Mouse (Mus musculus): Measurements from ENCODE around the gene Prss34. TPM values are rescaled to one million over a fixed set of nuclear protein-coding genes. Genes with fewer than 3 reads are reported as not detected.

Prss34 gene
- total RNA-seq (2021): not detected

- no peak for DNase-seq (ENCODE audit: low spot score in 2 of 2)
- intact Hi-C loops (cut with DNase I): no loop called here
These were observed at the start of gene Prss34 for GRCm38 (mm10) chr17:25298094-25298493. TSS of gene Prss34 (plus strand) at chr17:25298394.

GRCm38 (mm10) chr17:25250181-25250835 lies 47.9 kb upstream of the Prss34 start:
- DNase-seq (ENCODE audit: low spot score in 2 of 2): no peak
- intact Hi-C loops (cut with DNase I): no loop called here

GRCm38 (mm10) chr17:25252643-25253042 lies 45.6 kb upstream of the Prss34 start:
- no peak for DNase-seq (ENCODE audit: low spot score in 2 of 2)
- intact Hi-C loops (cut with DNase I): no loop called here

- intact Hi-C loops (cut with DNase I): no loop called here
- DNase-seq (ENCODE audit: low spot score in 2 of 2): peak in 1 of 2 experiments; percentile 47
These were observed 44.4 kb upstream of the Prss34 start for GRCm38 (mm10) chr17:25253760-25254159.

GRCm38 (mm10) chr17:25255110-25255509 lies 43.1 kb upstream of the Prss34 start:
- no peak for DNase-seq (ENCODE audit: low spot score in 2 of 2)
- intact Hi-C loops (cut with DNase I): no loop called here

GRCm38 (mm10) chr17:25256140-25256754 lies 41.9 kb upstream of the Prss34 start, which contains the start of gene Baiap3:
TSS of gene Baiap3 (minus strand) at chr17:25256364.
- DNase-seq (ENCODE audit: low spot score in 2 of 2): no peak
- intact Hi-C loops (cut with DNase I): no loop called here

GRCm38 (mm10) chr17:25257804-25258261 lies 40.4 kb upstream of the Prss34 start:
- intact Hi-C loops (cut with DNase I): no loop called here

GRCm38 (mm10) chr17:25264453-25264852 lies 33.7 kb upstream of the Prss34 start:
- peak in 1 of 2 experiments; percentile 59 for DNase-seq (ENCODE audit: low spot score in 2 of 2)
- intact Hi-C loops (cut with DNase I): no loop called here

More at GRCm38 (mm10) chr17:25257804-25258261, 40.4 kb upstream of the Prss34 start:
- DNase-seq (ENCODE audit: low spot score in 2 of 2): no peak

GRCm38 (mm10) chr17:25270795-25271335 lies 27.3 kb upstream of the Prss34 start:
- DNase-seq (ENCODE audit: low spot score in 2 of 2): no peak
- intact Hi-C loops (cut with DNase I): no loop called here

GRCm38 (mm10) chr17:25272326-25272725 lies 25.9 kb upstream of the Prss34 start:
- no peak for DNase-seq (ENCODE audit: low spot score in 2 of 2)
- intact Hi-C loops (cut with DNase I): no loop called here

GRCm38 (mm10) chr17:25272951-25273705 lies 25.1 kb upstream of the Prss34 start:
- peak; percentile 93 to 96 for DNase-seq (ENCODE audit: low spot score in 2 of 2)

GRCm38 (mm10) chr17:25273706-25274501 lies 24.3 kb upstream of the Prss34 start:
- intact Hi-C loops (cut with DNase I): loop anchor here (1.0 kb wide), 1 partner anchor 90 kb away; the partner anchor contains the start of gene BC003965
- DNase-seq (ENCODE audit: low spot score in 2 of 2): peak; percentile 98

More at GRCm38 (mm10) chr17:25272951-25273705, 25.1 kb upstream of the Prss34 start:
- intact Hi-C loops (cut with DNase I): loop anchor here (1.0 kb wide), 1 partner anchor 89 kb away; the partner anchor contains the start of gene BC003965

GRCm38 (mm10) chr17:25274571-25275346 lies 23.4 kb upstream of the Prss34 start, which contains the start of gene Ube2i:
TSS of gene Ube2i (minus strand) at chr17:25274622.
- DNase-seq (ENCODE audit: low spot score in 2 of 2): no peak
- intact Hi-C loops (cut with DNase I): no loop called here

- intact Hi-C loops (cut with DNase I): no loop called here
- no peak for DNase-seq (ENCODE audit: low spot score in 2 of 2)
These were observed 22.4 kb upstream of the Prss34 start for GRCm38 (mm10) chr17:25275833-25276232.

GRCm38 (mm10) chr17:25282133-25282532 lies 16.1 kb upstream of the Prss34 start:
- intact Hi-C loops (cut with DNase I): no loop called here
- DNase-seq (ENCODE audit: low spot score in 2 of 2): no peak

- peak; percentile 44 to 56 for DNase-seq (ENCODE audit: low spot score in 2 of 2)
- intact Hi-C loops (cut with DNase I): no loop called here
These were observed 13.2 kb upstream of the Prss34 start for GRCm38 (mm10) chr17:25285033-25285432.

- DNase-seq (ENCODE audit: low spot score in 2 of 2): peak; percentile 28 to 56
- intact Hi-C loops (cut with DNase I): loop anchor here (1.0 kb wide), 1 partner anchor 74 kb away; no protein-coding TSS in a partner anchor
These were observed 9.4 kb upstream of the Prss34 start for GRCm38 (mm10) chr17:25288842-25289241.

- no peak for DNase-seq (ENCODE audit: low spot score in 2 of 2)
- intact Hi-C loops (cut with DNase I): no loop called here
These were observed 7.8 kb upstream of the Prss34 start for GRCm38 (mm10) chr17:25290411-25290810.

Measured in left cerebral cortex, postnatal 25 days (tissue).